Mouse (Mus musculus) thymus, postnatal 36 days (tissue): Measurements from ENCODE around the gene Hoxa7.
A peak's percentile ranks its signal among the peaks of the same experiment; 100 is the strongest.

ENCODE experiments used
- DNase-seq, 2 experiments: peaks; one replicate each; pipeline ENCODE4 v3.0.0; 2022; ENCODE audit warnings: mixed read lengths in 2 of 2

Gene Hoxa7

GRCm38 (mm10) chr6:52190906-52191810 lies 30.5 kb downstream of the Hoxa7 start, which contains the start of gene Hoxa4:
Gene Hoxa4, minus strand, starts transcription at chr6:52191753.
- peak in 1 of 2 experiments; percentile 56 for DNase-seq

- DNase-seq, result no peak
These were observed 31.2 kb downstream of the Hoxa7 start for GRCm38 (mm10) chr6:52190410-52190809.

GRCm38 (mm10) chr6:52189909-52190308 lies 31.7 kb downstream of the Hoxa7 start:
- no peak for DNase-seq

GRCm38 (mm10) chr6:52189172-52189591 lies 32.5 kb downstream of the Hoxa7 start:
- DNase-seq, result no peak

GRCm38 (mm10) chr6:52186500-52186899 lies 35.2 kb downstream of the Hoxa7 start:
- no peak for DNase-seq

- DNase-seq, result no peak
These were observed 35.8 kb downstream of the Hoxa7 start for GRCm38 (mm10) chr6:52185834-52186233.

- no peak for DNase-seq
These were observed 36.4 kb downstream of the Hoxa7 start for GRCm38 (mm10) chr6:52185222-52185621.

GRCm38 (mm10) chr6:52184668-52185067 lies 37.0 kb downstream of the Hoxa7 start:
- DNase-seq, result no peak

- DNase-seq, result no peak
These were observed 38.2 kb downstream of the Hoxa7 start for GRCm38 (mm10) chr6:52183311-52184080.

GRCm38 (mm10) chr6:52182793-52183192 lies 38.9 kb downstream of the Hoxa7 start:
- no peak for DNase-seq

- no peak for DNase-seq
These were observed 39.6 kb downstream of the Hoxa7 start for GRCm38 (mm10) chr6:52182030-52182429.

- no peak for DNase-seq
These were observed 40.9 kb downstream of the Hoxa7 start for GRCm38 (mm10) chr6:52180726-52181125.

GRCm38 (mm10) chr6:52180213-52180710 lies 41.4 kb downstream of the Hoxa7 start:
- DNase-seq, result no peak

GRCm38 (mm10) chr6:52179690-52180089 lies 42.0 kb downstream of the Hoxa7 start:
- DNase-seq, result no peak

- DNase-seq, result no peak
These were observed 42.6 kb downstream of the Hoxa7 start for GRCm38 (mm10) chr6:52178918-52179665.

- DNase-seq, result no peak
These were observed 43.8 kb downstream of the Hoxa7 start for GRCm38 (mm10) chr6:52177806-52178205.

- DNase-seq, result no peak
These were observed 44.5 kb downstream of the Hoxa7 start, which contains the start of gene 5730596B20Rik for GRCm38 (mm10) chr6:52177061-52177735. Gene 5730596B20Rik, plus strand, starts transcription at chr6:52177498.

- no peak for DNase-seq
These were observed 45.3 kb downstream of the Hoxa7 start for GRCm38 (mm10) chr6:52176391-52176790.

- no peak for DNase-seq
These were observed 45.8 kb downstream of the Hoxa7 start for GRCm38 (mm10) chr6:52175864-52176263.

- DNase-seq, result no peak
These were observed 46.5 kb downstream of the Hoxa7 start for GRCm38 (mm10) chr6:52174968-52175751.

- no peak for DNase-seq
These were observed 48.0 kb downstream of the Hoxa7 start for GRCm38 (mm10) chr6:52173648-52174047.
